Comparison of ENCODE assay signal across 9 mouse cellular contexts in genomic region chr6:73222841-73223526, GRCm38 (mm10). TPM values are rescaled to one million over a fixed set of nuclear protein-coding genes. Genes with fewer than 3 reads are reported as not detected.
DNase-seq lines count a peak whose midpoint lies in the region; ATAC-seq lines count a peak whose summit lies in the region.
"Had no signal": no experiment of that assay in that cellular context is flagged by ENCODE, and none has a peak within 500 bp of the region (broad histone marks: within the 10 kb centered on the region; RNA-seq: fewer than 3 reads in every experiment).

No protein-coding gene starts in this region.

- H3K4me2 ChIP-seq in hindbrain, embryonic 11.5 days (replicated peaks; ENCODE audit: low read depth, low read length), result no peak overlapping the region

- no peaks in the 10 kb centered on the region for H3K27me3 ChIP-seq in hindbrain, embryonic 11.5 days (ENCODE audit: control insufficient read depth, insufficient read depth, low read length)

- WGBS in hindbrain, embryonic 11.5 days, result 15% methylated on average over 8 of the region's 10 CpGs

- peak overlapping the region; percentile 73 for H3K27ac ChIP-seq in brown adipose tissue, adult 24 weeks (replicated peaks; ENCODE audit: low read depth, low read length)
- H3K27ac ChIP-seq in hindbrain, embryonic 11.5 days (ENCODE audit: low read depth, low read length), result no peak overlapping the region

- peaks cover 4% of the 10 kb centered on the region for H3K4me1 ChIP-seq in brown adipose tissue, adult 24 weeks (ENCODE audit: control insufficient read depth, insufficient read depth, insufficient read length, low read length)
- H3K4me1 ChIP-seq in hindbrain, embryonic 11.5 days (replicated peaks; ENCODE audit: control insufficient read depth, insufficient read depth, low read length), result no peaks in the 10 kb centered on the region

- H3K9me3 ChIP-seq in hindbrain, embryonic 11.5 days (ENCODE audit: control insufficient read depth, low read length), result no peaks in the 10 kb centered on the region
- H3K9me3 ChIP-seq: G1E had no signal

- no peak overlapping the region for H3K9ac ChIP-seq in hindbrain, embryonic 11.5 days (ENCODE audit: low read depth, low read length)

- H3K4me3 ChIP-seq in brown adipose tissue, adult 24 weeks (ENCODE audit: insufficient read depth, low read depth, low read length), result no peak overlapping the region
- no peak overlapping the region for H3K4me3 ChIP-seq in hindbrain, embryonic 11.5 days (ENCODE audit: low read depth, low read length)

- DNase-seq in 3T3-L1 (ENCODE audit: low read depth, low spot score), result peak; percentile 99
- peak; percentile 14 to 40 for DNase-seq in frontal cortex, postnatal 25 days (ENCODE audit: low spot score in 2 of 2)
- DNase-seq in hindbrain, embryonic 11.5 days (ENCODE audit: low spot score), result peak; percentile 46
- peak; percentile 50 to 71 for DNase-seq in layer of hippocampus, postnatal 14 days (ENCODE audit: low spot score in 2 of 2)
- peak; percentile 95 for DNase-seq in lung, postnatal 10 days
- DNase-seq in right cerebral cortex, postnatal 14 days, result peak; percentile 32
- no peak for DNase-seq in T-cell, adult 2 months (ENCODE audit: low spot score)

- no peaks in the 10 kb centered on the region for H3K36me3 ChIP-seq in hindbrain, embryonic 11.5 days (ENCODE audit: control insufficient read depth, insufficient read depth, low read length)
- H3K36me3 ChIP-seq: G1E had no signal

- ATAC-seq in hindbrain, embryonic 11.5 days (ENCODE audit: low FRiP score), result no peak

RNA-seq across cellular contexts. Expression of gene Dnah6, which starts 1.5 kb away (rescaled TPM):
- not detected in 2 replicates for polyA plus RNA-seq in brown adipose tissue, adult 24 weeks (2012; ENCODE audit: insufficient read depth, insufficient read length, missing spikeins)
- 0.42 and 0.71 TPM in 2 replicates for polyA plus RNA-seq in hindbrain, embryonic 11.5 days (2014; fragmentation: Nextera tagmentation; extraction: Ambion mirVana)
- total RNA-seq in layer of hippocampus, postnatal 14 days (2021), result 1 to 10 TPM; 1.3 to 2.3 TPM

RNA-seq across cellular contexts. Expression of gene Suclg1, which starts 25.2 kb away (rescaled TPM):
- 2,272 and 2,335 TPM in 2 replicates for polyA plus RNA-seq in brown adipose tissue, adult 24 weeks (2012; ENCODE audit: insufficient read depth, insufficient read length, missing spikeins)
- polyA plus RNA-seq in hindbrain, embryonic 11.5 days (2014; fragmentation: Nextera tagmentation; extraction: Ambion mirVana), result 177 and 188 TPM in 2 replicates
- total RNA-seq in layer of hippocampus, postnatal 14 days (2021), result 100 to 1,000 TPM; 142 to 144 TPM

Comparison
In these comparisons a context has a peak if more than half of its experiments do, and no peak if none do; other contexts are left out.
1. RNA of gene Suclg1, which starts 25.2 kb away (polyA plus RNA-seq): 2,272 to 2,335 TPM in brown adipose tissue, adult 24 weeks; 177 to 188 TPM in hindbrain, embryonic 11.5 days; every median in the first group is over 10 times any median in the second.